Mouse (Mus musculus) lung, postnatal 0 days (tissue): Measurements from ENCODE around the gene Hoxa2.

Source experiments
- CTCF ChIP-seq: IDR thresholded peaks from 2 replicates; pipeline ENCODE4 v1.5.1; 2016; ENCODE audit warnings: antibody characterized with exemption, mild to moderate bottlenecking
- EP300 ChIP-seq: IDR thresholded peaks from 2 replicates; pipeline ENCODE4 v1.6.1; 2016; ENCODE audit warnings: antibody characterized with exemption, mild to moderate bottlenecking, control low read depth

- TF ChIP-seq CTCF: no peak
- TF ChIP-seq EP300: no peak
Observed at GRCm38 (mm10) chr6:52177806-52178205, 13.2 kb upstream of the Hoxa2 start.
